Mouse (Mus musculus) G1E (cell line): Measurements from ENCODE around the gene Prrx1.

Experiments
- CTCF ChIP-seq: IDR thresholded peaks from 2 replicates; pipeline ENCODE4 v1.5.1; 2012; ENCODE audit warnings: low read depth, low read length, inconsistent platforms, mixed read lengths
- GATA1 ChIP-seq: IDR thresholded peaks from 2 replicates; pipeline ENCODE4 v1.6.1; 2012; ENCODE audit warnings: borderline replicate concordance, low read length, inconsistent platforms, mixed read lengths
- GATA2 ChIP-seq: IDR thresholded peaks from 2 replicates; pipeline ENCODE4 v1.6.1; 2012; ENCODE audit warnings: low read depth, low read length, inconsistent platforms, borderline replicate concordance
- POLR2AphosphoS5 ChIP-seq: IDR thresholded peaks from 2 replicates; pipeline ENCODE4 v1.6.1; 2012; ENCODE audit warnings: low read depth, low read length, inconsistent platforms; ENCODE audit not compliant: insufficient replicate concordance
- TAL1 ChIP-seq: conservative IDR thresholded peaks from 2 replicates; pipeline ENCODE4 v1.6.1; 2012; ENCODE audit warnings: low read depth, low read length, inconsistent platforms, mixed read lengths

GRCm38 (mm10) chr1:163350988-163351387 is 37.5 kb upstream of the Prrx1 start:
- TF ChIP-seq CTCF: no peak
- no peak for TF ChIP-seq GATA1
- TF ChIP-seq TAL1: no peak
- TF ChIP-seq GATA2: no peak
- TF ChIP-seq POLR2AphosphoS5: no peak
